Mouse (Mus musculus) ZHBTc4 (cell line): Measurements from ENCODE around the gene Gm42417.
A peak's percentile ranks its signal among the peaks of the same experiment; 100 is the strongest.

Experiments used
- DNase-seq: peaks from one replicate; pipeline ENCODE4 v3.0.0-alpha.2; 2011; ENCODE audit warnings: low read depth, low spot score

The Gm42417 gene

GRCm38 (mm10) chr1:36539186-36539585, at the start of gene Gm42417:
Gene Gm42417, minus strand, starts transcription at chr1:36539429.
- DNase-seq, result no peak

GRCm38 (mm10) chr1:36587860-36588259, 48.6 kb upstream of the Gm42417 start:
- DNase-seq, result no peak

GRCm38 (mm10) chr1:36586288-36586687, 47.1 kb upstream of the Gm42417 start:
- DNase-seq, result no peak

GRCm38 (mm10) chr1:36583408-36584116, 44.3 kb upstream of the Gm42417 start:
- DNase-seq, result no peak

- no peak for DNase-seq
Observed at GRCm38 (mm10) chr1:36582211-36582610, 43.0 kb upstream of the Gm42417 start.

GRCm38 (mm10) chr1:36581260-36581659, 42.0 kb upstream of the Gm42417 start:
- no peak for DNase-seq

GRCm38 (mm10) chr1:36580384-36581207, 41.4 kb upstream of the Gm42417 start:
- DNase-seq, result peak; percentile 87

GRCm38 (mm10) chr1:36579974-36580383, 40.8 kb upstream of the Gm42417 start:
- DNase-seq, result no peak

GRCm38 (mm10) chr1:36576991-36577675, 37.9 kb upstream of the Gm42417 start:
- no peak for DNase-seq

- DNase-seq, result no peak
Observed at GRCm38 (mm10) chr1:36575347-36575746, 36.1 kb upstream of the Gm42417 start.

GRCm38 (mm10) chr1:36574196-36574955, 35.1 kb upstream of the Gm42417 start:
- DNase-seq, result no peak

- no peak for DNase-seq
Observed at GRCm38 (mm10) chr1:36573524-36573923, 34.3 kb upstream of the Gm42417 start.

GRCm38 (mm10) chr1:36572709-36573108, 33.5 kb upstream of the Gm42417 start:
- no peak for DNase-seq

GRCm38 (mm10) chr1:36572140-36572700, 33.0 kb upstream of the Gm42417 start:
- DNase-seq, result no peak

- DNase-seq, result no peak
Observed at GRCm38 (mm10) chr1:36571627-36572026, 32.4 kb upstream of the Gm42417 start.

GRCm38 (mm10) chr1:36570320-36570719, 31.1 kb upstream of the Gm42417 start:
- DNase-seq, result no peak

- DNase-seq, result no peak
Observed at GRCm38 (mm10) chr1:36569694-36570276, 30.6 kb upstream of the Gm42417 start.

- no peak for DNase-seq
Observed at GRCm38 (mm10) chr1:36568776-36569175, 29.5 kb upstream of the Gm42417 start.

- DNase-seq, result peak; percentile 42
Observed at GRCm38 (mm10) chr1:36567818-36568603, 28.8 kb upstream of the Gm42417 start.

GRCm38 (mm10) chr1:36566425-36566824, 27.2 kb upstream of the Gm42417 start:
- no peak for DNase-seq
